Mouse (Mus musculus): Measurements from ENCODE around the gene Cyth4. TPM values are rescaled to one million over a fixed set of nuclear protein-coding genes. Genes with fewer than 3 reads are reported as not detected.

Cyth4 gene
- total RNA-seq, 4 experiments from 2014 or later = 9.1 to 26.0 (median 17.3) TPM

GRCm38 (mm10) chr15:78610705-78611462 lies 14.0 kb downstream of the Cyth4 start:
- peak in 1 of 2 experiments; percentile 64 for DNase-seq (ENCODE audit: low spot score in 2 of 2)

- DNase-seq (ENCODE audit: low spot score in 2 of 2) = no peak
These were observed 17.7 kb downstream of the Cyth4 start for GRCm38 (mm10) chr15:78614536-78614935.

GRCm38 (mm10) chr15:78616973-78617372 lies 20.1 kb downstream of the Cyth4 start:
- no peak for DNase-seq (ENCODE audit: low spot score in 2 of 2)

GRCm38 (mm10) chr15:78623426-78623825 lies 26.6 kb downstream of the Cyth4 start:
- DNase-seq (ENCODE audit: low spot score in 2 of 2) = peak; percentile 40 to 91

- peak in 1 of 2 experiments; percentile 60 for DNase-seq (ENCODE audit: low spot score in 2 of 2)
These were observed 27.6 kb downstream of the Cyth4 start for GRCm38 (mm10) chr15:78624431-78624950.

- DNase-seq (ENCODE audit: low spot score in 2 of 2) = no peak
These were observed 28.1 kb downstream of the Cyth4 start for GRCm38 (mm10) chr15:78624961-78625360.

GRCm38 (mm10) chr15:78626285-78626684 lies 29.4 kb downstream of the Cyth4 start:
- DNase-seq (ENCODE audit: low spot score in 2 of 2) = no peak

GRCm38 (mm10) chr15:78632387-78632786 lies 35.5 kb downstream of the Cyth4 start:
- DNase-seq (ENCODE audit: low spot score in 2 of 2) = no peak

- no peak for DNase-seq (ENCODE audit: low spot score in 2 of 2)
These were observed 36.6 kb downstream of the Cyth4 start for GRCm38 (mm10) chr15:78633413-78633812.

- DNase-seq (ENCODE audit: low spot score in 2 of 2) = peak in 1 of 2 experiments; percentile 83
These were observed 37.4 kb downstream of the Cyth4 start for GRCm38 (mm10) chr15:78634095-78634737.

GRCm38 (mm10) chr15:78635231-78635630 lies 38.4 kb downstream of the Cyth4 start:
- peak in 1 of 2 experiments; percentile 53 for DNase-seq (ENCODE audit: low spot score in 2 of 2)

- DNase-seq (ENCODE audit: low spot score in 2 of 2) = no peak
These were observed 46.8 kb downstream of the Cyth4 start for GRCm38 (mm10) chr15:78643633-78644032.

- DNase-seq (ENCODE audit: low spot score in 2 of 2) = peak in 1 of 2 experiments; percentile 42
These were observed 47.8 kb downstream of the Cyth4 start for GRCm38 (mm10) chr15:78644606-78645005.

- no peak for DNase-seq (ENCODE audit: low spot score in 2 of 2)
These were observed 50.9 kb downstream of the Cyth4 start for GRCm38 (mm10) chr15:78647746-78648145.

GRCm38 (mm10) chr15:78651169-78651568 lies 54.3 kb downstream of the Cyth4 start:
- DNase-seq (ENCODE audit: low spot score in 2 of 2) = no peak

GRCm38 (mm10) chr15:78664268-78664667 lies 67.4 kb downstream of the Cyth4 start:
- no peak for DNase-seq (ENCODE audit: low spot score in 2 of 2)

GRCm38 (mm10) chr15:78669221-78669871 lies 72.5 kb downstream of the Cyth4 start:
- no peak for DNase-seq (ENCODE audit: low spot score in 2 of 2)

GRCm38 (mm10) chr15:78670341-78670740 lies 73.5 kb downstream of the Cyth4 start:
- DNase-seq (ENCODE audit: low spot score in 2 of 2) = peak in 1 of 2 experiments; percentile 73
